Comparison of ENCODE assay signal across 35 mouse cellular contexts in genomic region chr11:35075411-35075810, GRCm38 (mm10). TPM values are rescaled to one million over a fixed set of nuclear protein-coding genes. Genes with fewer than 3 reads are reported as not detected.
"Had no signal": no experiment of that assay in that cellular context is flagged by ENCODE, and none has a peak within 500 bp of the region (broad histone marks: within the 10 kb centered on the region; RNA-seq: fewer than 3 reads in every experiment).

No protein-coding gene starts in this region.

- DNase-seq: heart, postnatal 10 days; heart, postnatal 36 days; heart, postnatal 4 days; kidney, adult 11 months; kidney, adult 18-20 months; kidney, adult 2 months; kidney, adult 8-10 months; kidney, adult 9 months; kidney, postnatal 10 days; kidney, postnatal 14 days; kidney, postnatal 25 days; kidney, postnatal 36 days; kidney, postnatal 4 days; layer of hippocampus, adult 9-11 months; layer of hippocampus, postnatal 36 days had no signal

- H3K4me1 ChIP-seq: heart, embryonic 10.5 days; heart, embryonic 12.5 days; heart, embryonic 13.5 days; heart, embryonic 15.5 days; hindbrain, embryonic 13.5 days; intestine, embryonic 15.5 days had no signal

- H3K9ac ChIP-seq: heart, embryonic 12.5 days; heart, embryonic 13.5 days; heart, embryonic 15.5 days; hindbrain, embryonic 12.5 days; hindbrain, embryonic 13.5 days; hindbrain, embryonic 14.5 days; hindbrain, embryonic 15.5 days; intestine, embryonic 15.5 days; kidney, embryonic 15.5 days had no signal

- H3K36me3 ChIP-seq: heart, embryonic 10.5 days; heart, embryonic 12.5 days; heart, embryonic 13.5 days; heart, embryonic 15.5 days; hindbrain, embryonic 10.5 days; hindbrain, embryonic 12.5 days; hindbrain, embryonic 13.5 days; hindbrain, embryonic 15.5 days; intestine, embryonic 15.5 days; kidney, embryonic 15.5 days had no signal

- H3K9me3 ChIP-seq: heart, embryonic 10.5 days; heart, embryonic 12.5 days; heart, embryonic 13.5 days; heart, embryonic 15.5 days; hindbrain, embryonic 10.5 days; hindbrain, embryonic 12.5 days; hindbrain, embryonic 13.5 days; hindbrain, embryonic 15.5 days; intestine, embryonic 15.5 days; kidney, embryonic 15.5 days had no signal

- H3K27ac ChIP-seq: heart, embryonic 10.5 days; heart, embryonic 13.5 days; heart, embryonic 15.5 days; hindbrain, embryonic 10.5 days; hindbrain, embryonic 12.5 days; hindbrain, embryonic 13.5 days; hindbrain, embryonic 14.5 days; hindbrain, embryonic 15.5 days; hindbrain, postnatal 0 days; intestine, embryonic 15.5 days; kidney, embryonic 15.5 days; kidney, postnatal 0 days; layer of hippocampus, adult 2 months had no signal

- H3K4me2 ChIP-seq: heart, embryonic 11.5 days; heart, embryonic 12.5 days; heart, embryonic 13.5 days; heart, embryonic 15.5 days; hindbrain, embryonic 12.5 days; hindbrain, embryonic 13.5 days; hindbrain, embryonic 14.5 days; hindbrain, embryonic 15.5 days; intestine, embryonic 15.5 days; kidney, embryonic 15.5 days had no signal

- H3K27me3 ChIP-seq: heart, embryonic 12.5 days; heart, embryonic 13.5 days; heart, embryonic 15.5 days; hindbrain, embryonic 12.5 days; hindbrain, embryonic 13.5 days; hindbrain, embryonic 15.5 days; intestine, embryonic 15.5 days had no signal

- H3K4me3 ChIP-seq: heart, embryonic 10.5 days; heart, embryonic 12.5 days; heart, embryonic 13.5 days; heart, embryonic 15.5 days; hindbrain, embryonic 10.5 days; hindbrain, embryonic 12.5 days; hindbrain, embryonic 13.5 days; hindbrain, embryonic 15.5 days; intestine, embryonic 15.5 days; kidney, embryonic 15.5 days; layer of hippocampus, adult 2 months had no signal

- ATAC-seq: hindbrain, embryonic 16.5 days; hindbrain, postnatal 0 days; inflammation-experienced regulatory T-cells, adult 6 months; intestine, embryonic 15.5 days; intestine, embryonic 16.5 days; intestine, postnatal 0 days had no signal

RNA-seq across cellular contexts. Expression of gene Slit3, which starts 45.6 kb away (rescaled TPM):
- total RNA-seq: hematopoietic stem cell, adult 5-6 weeks had no signal
- polyA plus RNA-seq: inflammation-experienced regulatory T-cells, adult 6 months had no signal
